Mouse (Mus musculus) bone marrow macrophage, adult 2 months (primary cell): Measurements from ENCODE around the gene Akap2.

Experiments
- CTCF ChIP-seq: IDR thresholded peaks from 2 replicates; pipeline ENCODE4 v1.5.1; 2012; ENCODE audit warnings: low read depth, mild to moderate bottlenecking, low read length, moderate library complexity
- POLR2A ChIP-seq: IDR thresholded peaks from 2 replicates; pipeline ENCODE4 v1.6.1; 2012; ENCODE audit warnings: mild to moderate bottlenecking, low read depth, low read length, borderline replicate concordance

GRCm38 (mm10) chr4:57845031-57845431 lies 127.6 kb downstream of the Akap2 start:
- TF ChIP-seq POLR2A: no peak
- TF ChIP-seq CTCF: no peak
